Mouse (Mus musculus) erythroblast, embryonic 14.5 days (primary cell): ENCODE results near the gene Fcgr2b.
"Not testable (repeated sequence)": the region's sequence is repeated elsewhere in the genome, so short reads cannot be mapped to it uniquely, and the experiment has no call there.

Experiments used
- GATA1 ChIP-seq: IDR thresholded peaks from 2 replicates; pipeline ENCODE4 v1.6.1; 2012; ENCODE audit warnings: low read length, inconsistent platforms, mixed read lengths
- TAL1 ChIP-seq: IDR thresholded peaks from 3 replicates; pipeline ENCODE4 v1.6.1; 2012; ENCODE audit warnings: low read length, inconsistent platforms, mixed read lengths

DNA sequence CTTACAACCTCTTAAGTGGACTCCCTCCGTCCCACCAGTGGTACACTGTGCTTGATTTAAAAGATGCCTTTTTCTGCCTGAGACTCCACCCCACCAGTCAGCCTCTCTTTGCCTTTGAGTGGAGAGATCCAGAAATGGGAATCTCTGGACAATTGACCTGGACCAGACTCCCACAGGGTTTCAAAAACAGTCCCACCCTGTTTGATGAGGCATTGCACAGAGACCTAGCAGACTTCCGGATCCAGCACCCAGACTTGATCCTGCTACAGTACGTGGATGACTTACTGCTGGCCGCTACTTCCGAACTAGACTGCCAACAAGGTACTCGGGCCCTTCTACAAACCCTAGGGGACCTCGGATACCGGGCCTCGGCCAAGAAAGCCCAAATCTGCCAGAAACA is 31.4 kb downstream of the Fcgr2b start:
- TF ChIP-seq TAL1, GATA1: not testable (repeated sequence)
